Mouse (Mus musculus) liver, embryonic 14.5 days (tissue): ENCODE results near the gene Whrn.

ENCODE experiments used
- CTCF ChIP-seq: IDR thresholded peaks from 2 replicates; pipeline ENCODE4 v1.5.1; 2016; ENCODE audit warnings: antibody characterized with exemption, low read depth, control low read depth
- EP300 ChIP-seq: IDR thresholded peaks from 2 replicates; pipeline ENCODE4 v1.6.1; 2016; ENCODE audit warnings: antibody characterized with exemption, low read depth

DNA sequence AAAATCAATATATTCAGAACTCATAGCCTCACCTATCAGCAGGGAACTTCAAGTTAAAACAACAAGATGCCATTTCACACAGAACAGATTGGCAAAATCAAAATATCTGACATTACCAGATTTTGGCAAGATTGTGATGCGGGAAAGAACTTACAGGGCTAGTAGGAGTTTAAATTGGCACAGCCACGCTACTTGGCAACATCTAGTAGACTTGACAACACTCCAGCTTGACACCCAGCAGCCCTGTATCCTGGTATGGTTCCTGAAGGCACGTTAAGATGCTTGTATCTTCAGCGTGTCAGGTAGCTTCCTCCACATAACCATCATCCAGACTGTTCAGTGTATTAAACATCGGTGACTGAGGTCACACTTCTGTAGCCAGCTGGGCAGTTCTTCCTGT, 11.7 kb upstream of the Whrn start:
- no peak for TF ChIP-seq CTCF
- TF ChIP-seq EP300 = no peak
